Mouse (Mus musculus) lung, embryonic 14.5 days (tissue): Measurements from ENCODE around the gene Tnrc6a. TPM values are rescaled to one million over a fixed set of nuclear protein-coding genes. Genes with fewer than 3 reads are reported as not detected.

ENCODE experiments used
- ATAC-seq: fragments of 200-750 bp; cut with Nextera tagmentation; 2 replicates; pipeline ENCODE4 v1.8.0; 2017; ENCODE audit warnings: mild to moderate bottlenecking, moderate TSS enrichment, moderate library complexity; ENCODE audit not compliant: insufficient read depth
- DNase-seq: peaks from one replicate; pipeline ENCODE4 v3.0.0-alpha.2; 2015
- H3K27ac ChIP-seq: fragments of 300-500 bp; sonication (generic); 2 replicates; pipeline ENCODE4 v1.5.1; 2014; ENCODE audit warnings: low read depth, mild to moderate bottlenecking, moderate library complexity
- H3K27me3 ChIP-seq: fragments of 300-500 bp; sonication (generic); 2 replicates; pipeline ENCODE4 v1.6.1; 2014; ENCODE audit warnings: low read length, control low read depth; ENCODE audit not compliant: insufficient read depth
- H3K36me3 ChIP-seq: fragments of 300-500 bp; sonication (generic); 2 replicates; pipeline ENCODE4 v1.6.1; 2014; ENCODE audit warnings: control low read depth; ENCODE audit not compliant: insufficient read depth
- H3K4me1 ChIP-seq: fragments of 300-500 bp; sonication (generic); 2 replicates; pipeline ENCODE4 v1.6.1; 2014; ENCODE audit warnings: antibody characterized with exemption, control low read depth; ENCODE audit not compliant: insufficient read depth
- H3K4me2 ChIP-seq: fragments of 300-500 bp; sonication (generic); 2 replicates; pipeline ENCODE4 v1.6.1; 2014; ENCODE audit warnings: mild to moderate bottlenecking
- H3K4me3 ChIP-seq: fragments of 300-500 bp; sonication (generic); 2 replicates; pipeline ENCODE4 v1.5.1; 2014; ENCODE audit warnings: low read depth, low read length
- H3K9ac ChIP-seq: fragments of 300-500 bp; sonication (generic); 2 replicates; pipeline ENCODE4 v1.6.1; 2014
- H3K9me3 ChIP-seq: fragments of 300-500 bp; sonication (generic); 2 replicates; pipeline ENCODE4 v1.6.1; 2016; ENCODE audit warnings: low read depth, low read length, control low read depth
- CTCF ChIP-seq: IDR thresholded peaks from 2 replicates; pipeline ENCODE4 v1.5.1; 2016; ENCODE audit warnings: antibody characterized with exemption, low read depth
- whole genome bisulfite sequencing: fragments of 180-500 bp; shearing (Covaris S2); extraction: QIAGEN DNeasy Blood & Tissue Kit; methylation state at CpG from one replicate; pipeline ENCODE4 v1.1.7; 2014; 5-methylcytosine and 5-hydroxymethylcytosine counted together
- polyA plus RNA-seq: library from polyadenylated mRNA; unstranded; fragments of >200 nt; fragmentation: Nextera tagmentation; extraction: Ambion mirVana; gene quantifications from 2 replicates; pipeline ENCODE4 v1.2.1, GENCODE M21; 2014

Gene Tnrc6a
- polyA plus RNA-seq, 1 experiment from 2014 or later: 47.6 TPM

DNA sequence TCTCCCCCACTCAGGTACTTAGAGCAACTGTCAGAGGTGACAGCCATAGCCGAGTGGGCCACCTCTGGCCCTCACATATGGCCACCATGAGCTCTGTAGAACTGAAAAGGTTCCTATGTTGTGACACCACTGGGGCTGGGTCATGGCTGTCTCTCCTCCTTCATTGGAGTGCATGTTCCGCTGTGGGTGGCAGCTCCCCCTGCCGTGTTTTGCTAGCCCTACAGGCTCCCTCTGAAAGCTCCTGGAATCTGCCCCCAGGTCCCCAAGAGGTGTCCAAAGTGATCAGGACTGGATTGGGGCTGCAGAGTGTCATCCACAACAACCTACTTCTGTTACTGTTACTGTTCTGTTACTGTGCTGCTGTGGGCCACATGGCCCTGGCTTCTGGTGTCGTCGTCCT, 88.6 kb downstream of the Tnrc6a start:
- H3K9ac ChIP-seq: no peak overlapping the region
- H3K36me3 ChIP-seq: no peaks in the 10 kb centered on the region
- no peaks in the 10 kb centered on the region for H3K4me1 ChIP-seq
- H3K4me2 ChIP-seq: no peak overlapping the region
- no peak overlapping the region for H3K4me3 ChIP-seq
- TF ChIP-seq CTCF: no peak
- no peak for ATAC-seq
- no peak for DNase-seq
- H3K9me3 ChIP-seq: no peaks in the 10 kb centered on the region
- no peak overlapping the region for H3K27ac ChIP-seq
- 79% methylated on average over 5 of the region's 5 CpGs for WGBS
- no peaks in the 10 kb centered on the region for H3K27me3 ChIP-seq

DNA sequence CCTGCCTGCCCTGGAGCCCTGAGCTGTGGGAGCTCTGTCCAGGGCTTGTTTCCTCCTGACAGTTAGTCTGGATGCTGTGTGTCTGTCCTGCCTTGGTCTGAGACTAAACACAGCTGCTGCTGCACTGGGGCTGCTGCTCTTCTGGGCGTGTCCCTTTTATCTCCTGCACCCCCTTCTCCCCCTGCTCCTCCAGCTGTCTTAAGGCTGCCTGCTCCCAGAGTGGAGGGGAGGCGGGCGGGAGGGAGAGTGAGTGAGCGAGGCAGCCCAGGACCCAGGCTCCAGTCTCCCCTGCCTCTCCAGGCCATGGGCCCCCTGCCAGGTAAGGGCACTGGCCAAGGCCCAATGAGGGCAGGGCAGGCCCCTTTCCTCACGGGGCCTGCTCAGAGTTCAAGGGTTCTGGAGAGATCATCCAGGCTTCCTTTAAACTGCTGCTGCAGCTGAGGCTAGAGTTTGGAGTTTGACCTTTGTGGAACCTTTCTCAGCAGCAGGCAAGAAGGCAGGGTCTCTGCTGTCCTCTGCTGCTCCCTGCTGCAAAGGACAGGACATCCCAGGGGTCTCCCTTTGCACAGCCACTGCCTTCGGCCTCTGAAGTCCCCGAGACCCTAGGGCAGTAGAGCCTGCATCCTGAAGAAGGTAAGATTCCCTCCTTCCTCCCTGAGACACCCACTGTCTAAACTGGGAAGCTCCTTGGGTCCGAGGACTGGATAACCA, 90.8 kb downstream of the Tnrc6a start, which contains the start of gene Slc5a11:
Gene Slc5a11 (plus strand): TSS at position 416 of the 711 bp plus-strand sequence.
- Histone ChIP-seq H3K4me3 (no peak within 1 kb of the TSS), H3K36me3 (no peaks in the 10 kb centered on the region), H3K9me3 (no peaks in the 10 kb centered on the region), H3K4me2 (peak within 1 kb of the TSS; percentile 27; the same call in 1 of the 2 replicates), H3K9ac (no peak within 1 kb of the TSS), H3K4me1 (no peaks in the 10 kb centered on the region), H3K27me3 (no peaks in the 10 kb centered on the region), H3K27ac (peak within 1 kb of the TSS; percentile 32; the same call in 1 of the 2 replicates)
- DNase-seq: peak; percentile 65
- ATAC-seq: peak; percentile 90
- WGBS: 25% methylated on average over 8 of the region's 8 CpGs
- TF ChIP-seq CTCF: 0 out of 2 replicates have a peak, but pooled peaks have one; percentile 8

DNA sequence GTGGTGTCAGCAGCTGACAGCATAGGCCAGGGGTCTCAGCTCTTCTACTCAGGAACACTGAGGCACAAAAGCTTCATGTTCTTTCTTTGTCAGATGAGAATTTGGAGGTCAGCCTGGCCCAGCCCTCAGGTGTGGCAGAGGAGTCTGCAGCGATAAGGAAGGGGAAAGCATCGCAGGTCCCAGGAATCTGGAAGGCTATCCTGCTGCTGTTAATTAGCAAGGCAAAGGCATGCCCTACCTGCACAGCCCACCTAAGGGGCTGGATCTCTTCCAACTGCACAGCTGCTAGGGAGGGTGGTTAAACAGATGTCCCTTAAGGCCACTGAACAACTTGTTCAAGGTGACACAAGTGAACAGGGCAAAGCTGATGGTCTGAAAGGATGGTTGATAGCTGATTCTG, 91.5 kb downstream of the Tnrc6a start:
- Histone ChIP-seq H3K4me2 (no peak overlapping the region; the same call in 1 of the 2 replicates), H3K27me3 (no peaks in the 10 kb centered on the region), H3K4me1 (no peaks in the 10 kb centered on the region), H3K9me3 (no peaks in the 10 kb centered on the region), H3K36me3 (no peaks in the 10 kb centered on the region), H3K4me3 (no peak overlapping the region), H3K27ac (no peak overlapping the region), H3K9ac (no peak overlapping the region)
- DNase-seq (no peak), ATAC-seq (no peak)
- no peak for TF ChIP-seq CTCF
- whole genome bisulfite sequencing: 68% methylated on average over 2 of the region's 2 CpGs

DNA sequence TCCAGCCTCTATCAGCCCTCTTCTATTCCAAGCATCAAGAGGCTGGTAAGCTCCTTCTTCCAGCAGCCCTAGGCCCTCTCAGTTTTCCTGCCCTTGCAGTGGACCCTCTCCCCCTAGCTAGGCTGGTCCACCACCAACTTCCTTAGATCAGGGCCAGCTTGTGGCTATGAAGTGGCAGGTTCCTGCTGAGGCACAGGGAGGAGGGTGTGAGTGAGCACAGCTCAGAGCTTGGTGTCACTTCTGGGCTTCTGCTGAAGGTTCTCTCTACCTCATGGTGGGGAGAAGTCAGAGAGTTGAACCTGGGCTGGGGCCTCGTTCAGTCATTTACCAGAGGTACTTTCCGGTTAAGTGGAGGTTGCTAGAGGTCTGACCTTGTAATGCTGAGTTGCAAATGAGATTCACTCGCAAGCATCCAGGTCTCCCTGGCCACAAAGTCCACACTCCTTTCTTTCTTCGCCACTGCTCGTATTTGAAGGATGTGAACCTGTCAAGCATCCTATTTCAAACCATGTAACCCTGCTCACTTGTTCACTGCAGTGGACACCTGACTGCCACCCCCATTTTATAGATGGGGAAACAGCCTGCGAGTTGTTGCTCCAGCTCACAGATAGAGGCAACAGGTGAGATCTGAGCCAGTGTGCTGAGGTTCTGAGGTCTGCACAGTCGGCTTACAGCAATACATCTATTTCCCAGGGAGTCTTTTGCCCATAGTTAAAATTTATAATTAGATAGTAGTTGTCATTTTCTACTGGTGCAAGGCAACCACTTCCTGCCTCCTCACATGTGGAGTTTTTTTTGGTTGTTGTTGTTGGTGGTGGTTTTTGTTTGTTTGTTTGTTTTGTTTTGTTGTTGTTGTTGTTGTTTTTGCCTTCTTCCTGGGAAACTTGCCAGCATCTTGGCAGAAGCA, 94.0 kb downstream of the Tnrc6a start:
- H3K27ac ChIP-seq: no peak overlapping the region
- no peaks in the 10 kb centered on the region for H3K27me3 ChIP-seq
- whole genome bisulfite sequencing: 66% methylated on average over 7 of the region's 7 CpGs
- no peak overlapping the region for H3K4me2 ChIP-seq
- ATAC-seq (no peak), DNase-seq (no peak)
- no peak overlapping the region for H3K9ac ChIP-seq
- H3K36me3 ChIP-seq: no peaks in the 10 kb centered on the region
- no peaks in the 10 kb centered on the region for H3K9me3 ChIP-seq
- H3K4me3 ChIP-seq: no peak overlapping the region
- no peaks in the 10 kb centered on the region for H3K4me1 ChIP-seq
- no peak for TF ChIP-seq CTCF

DNA sequence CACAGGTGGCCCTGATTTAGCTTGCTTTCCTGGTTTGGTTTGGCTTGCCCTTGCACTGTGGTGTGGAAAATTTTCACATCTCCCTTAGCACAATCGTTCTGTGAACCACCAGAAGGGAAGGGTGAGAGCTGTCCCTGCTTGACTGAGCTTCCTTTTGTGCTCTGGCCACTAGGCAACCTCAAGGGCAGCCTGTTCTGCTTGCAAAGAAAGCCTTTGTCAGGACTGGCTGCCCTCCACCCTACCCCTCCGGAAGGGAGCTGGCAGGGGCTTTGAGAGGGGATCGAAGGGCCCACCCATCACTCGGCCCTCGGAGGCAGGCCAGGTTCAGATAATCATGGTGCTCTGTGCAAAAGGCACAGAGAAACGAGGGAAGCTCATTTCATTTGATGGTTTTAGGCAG, 94.9 kb downstream of the Tnrc6a start:
- Histone ChIP-seq H3K36me3 (no peaks in the 10 kb centered on the region), H3K4me1 (no peaks in the 10 kb centered on the region), H3K27ac (no peak overlapping the region), H3K4me2 (no peak overlapping the region), H3K9me3 (no peaks in the 10 kb centered on the region), H3K27me3 (no peaks in the 10 kb centered on the region), H3K4me3 (no peak overlapping the region), H3K9ac (no peak overlapping the region)
- no peak for DNase-seq
- no peak for TF ChIP-seq CTCF
- WGBS: 54% methylated on average over 6 of the region's 6 CpGs
- ATAC-seq: no peak

DNA sequence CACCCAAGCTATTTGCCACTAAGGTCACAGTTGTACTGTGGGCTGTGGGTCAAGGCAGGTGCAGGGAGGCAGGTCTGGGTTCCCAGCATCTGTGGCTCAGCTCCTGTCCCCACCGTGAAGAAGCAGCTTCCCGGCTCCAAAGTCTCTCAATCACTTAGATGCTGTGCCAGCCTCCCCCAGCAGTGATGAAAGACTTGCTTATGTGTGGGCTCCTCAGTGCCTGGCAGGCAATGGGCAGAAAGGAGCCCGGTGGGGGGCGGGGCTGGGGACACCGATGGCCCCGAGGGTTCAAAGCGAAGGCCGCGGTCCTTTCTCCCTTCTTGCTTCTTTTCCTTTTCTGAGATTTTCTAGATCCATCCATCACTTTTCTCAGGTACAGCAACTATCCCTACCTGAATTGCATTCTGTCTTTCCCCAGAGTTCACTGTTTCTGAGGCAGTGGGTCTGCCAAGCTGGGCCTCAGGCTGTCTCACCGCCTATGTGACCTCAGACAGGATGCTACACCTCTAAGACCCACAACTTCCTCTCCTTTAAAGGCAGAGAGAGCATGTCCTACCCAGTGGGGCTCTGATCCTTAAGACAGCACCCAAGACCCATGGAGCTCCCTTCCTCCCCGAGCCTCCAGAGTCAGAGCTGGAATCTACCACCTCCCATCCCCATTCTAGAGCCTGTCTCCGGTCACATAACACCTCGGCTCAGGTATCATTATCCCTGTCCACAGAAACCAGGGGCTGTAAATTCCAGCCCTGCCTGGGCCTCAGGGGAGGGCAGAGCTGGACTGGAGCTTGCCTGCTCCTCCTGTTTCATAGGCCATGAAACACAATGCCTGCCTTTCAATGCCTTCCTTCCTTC, 96.3 kb downstream of the Tnrc6a start:
- Histone ChIP-seq H3K4me1 (no peaks in the 10 kb centered on the region), H3K9me3 (no peaks in the 10 kb centered on the region), H3K27ac (no peak overlapping the region), H3K4me3 (no peak overlapping the region), H3K36me3 (no peaks in the 10 kb centered on the region), H3K4me2 (no peak overlapping the region), H3K27me3 (no peaks in the 10 kb centered on the region), H3K9ac (no peak overlapping the region)
- 69% methylated on average over 13 of the region's 13 CpGs for WGBS
- no peak for TF ChIP-seq CTCF
- ATAC-seq (no peak), DNase-seq (no peak)
